Comparison of ENCODE assay signal across 14 mouse cellular contexts in genomic region chr19:23893946-23894345, GRCm38 (mm10).
A peak's percentile ranks its signal among the peaks of the same experiment; 100 is the strongest.
DNase-seq lines count a peak whose midpoint lies in the region; ATAC-seq and TF ChIP-seq lines count a peak whose summit lies in the region.
"Had no signal": no experiment of that assay in that cellular context is flagged by ENCODE, and none has a peak within 500 bp of the region (broad histone marks: within the 10 kb centered on the region; RNA-seq: fewer than 3 reads in every experiment).

No protein-coding gene starts in this region.

- no peak for ATAC-seq in hindbrain, embryonic 11.5 days (ENCODE audit: low FRiP score)
- no peak for ATAC-seq in hindbrain, embryonic 13.5 days (ENCODE audit: low FRiP score)
- no peak for ATAC-seq in midbrain, embryonic 11.5 days (ENCODE audit: low FRiP score)
- ATAC-seq in midbrain, postnatal 0 days (ENCODE audit: low FRiP score), result no peak
- no peak for ATAC-seq in stomach, postnatal 0 days (ENCODE audit: low FRiP score, low TSS enrichment)
- ATAC-seq in heart, embryonic 12.5 days (ENCODE audit: insufficient number of reproducible peaks, low FRiP score), result no peak
- ATAC-seq: Patski had no signal

- H3K27ac ChIP-seq in hindbrain, embryonic 11.5 days (ENCODE audit: low read depth, low read length), result no peak overlapping the region
- H3K27ac ChIP-seq in hindbrain, embryonic 13.5 days, result no peak overlapping the region
- H3K27ac ChIP-seq in midbrain, embryonic 11.5 days (ENCODE audit: low read depth, low read length), result no peak overlapping the region
- H3K27ac ChIP-seq in midbrain, postnatal 0 days (ENCODE audit: low read depth, low read length), result no peak overlapping the region
- H3K27ac ChIP-seq in stomach, postnatal 0 days (replicated peaks), result no peak overlapping the region
- H3K27ac ChIP-seq in heart, embryonic 12.5 days (ENCODE audit: poor library complexity, severe bottlenecking), result no peak overlapping the region
- H3K27ac ChIP-seq: forebrain, embryonic 12.5 days; hindbrain, embryonic 15.5 days; limb, embryonic 15.5 days had no signal

- no peak overlapping the region for H3K9ac ChIP-seq in hindbrain, embryonic 11.5 days (ENCODE audit: low read depth, low read length)
- H3K9ac ChIP-seq in hindbrain, embryonic 13.5 days, result no peak overlapping the region
- H3K9ac ChIP-seq in midbrain, embryonic 11.5 days (ENCODE audit: low read length), result no peak overlapping the region
- H3K9ac ChIP-seq in midbrain, postnatal 0 days (replicated peaks; ENCODE audit: low read length, poor library complexity, severe bottlenecking), result no peak overlapping the region
- H3K9ac ChIP-seq in stomach, postnatal 0 days (ENCODE audit: low read length), result no peak overlapping the region
- H3K9ac ChIP-seq in heart, embryonic 12.5 days, result no peak overlapping the region
- H3K9ac ChIP-seq: hindbrain, embryonic 15.5 days; limb, embryonic 15.5 days had no signal

- TF ChIP-seq EP300 in stomach, postnatal 0 days (optimal IDR thresholded peaks at IDR 0.05), result no peak

- no peaks in the 10 kb centered on the region for H3K36me3 ChIP-seq in hindbrain, embryonic 11.5 days (ENCODE audit: control insufficient read depth, insufficient read depth, low read length)
- peaks cover 6% of the 10 kb centered on the region for H3K36me3 ChIP-seq in hindbrain, embryonic 13.5 days
- no peaks in the 10 kb centered on the region for H3K36me3 ChIP-seq in midbrain, embryonic 11.5 days (ENCODE audit: control insufficient read depth, insufficient read depth, low read length)
- H3K36me3 ChIP-seq in midbrain, postnatal 0 days (ENCODE audit: insufficient read depth, low read length), result peaks cover 6% of the 10 kb centered on the region
- no peaks in the 10 kb centered on the region for H3K36me3 ChIP-seq in stomach, postnatal 0 days (ENCODE audit: control insufficient read depth, insufficient read depth, low read length)
- no peaks in the 10 kb centered on the region for H3K36me3 ChIP-seq in heart, embryonic 12.5 days
- H3K36me3 ChIP-seq: forebrain, embryonic 12.5 days; limb, embryonic 15.5 days had no signal

- no peak overlapping the region for H3K4me3 ChIP-seq in hindbrain, embryonic 11.5 days (ENCODE audit: low read depth, low read length)
- no peak overlapping the region for H3K4me3 ChIP-seq in hindbrain, embryonic 13.5 days
- no peak overlapping the region for H3K4me3 ChIP-seq in midbrain, embryonic 11.5 days (ENCODE audit: low read depth, low read length)
- H3K4me3 ChIP-seq in midbrain, postnatal 0 days (ENCODE audit: low read depth, low read length), result no peak overlapping the region
- no peak overlapping the region for H3K4me3 ChIP-seq in stomach, postnatal 0 days (ENCODE audit: low read depth, low read length)
- no peak overlapping the region for H3K4me3 ChIP-seq in heart, embryonic 12.5 days

- H3K9me3 ChIP-seq in hindbrain, embryonic 11.5 days (ENCODE audit: control insufficient read depth, low read length), result no peaks in the 10 kb centered on the region
- no peaks in the 10 kb centered on the region for H3K9me3 ChIP-seq in hindbrain, embryonic 13.5 days
- H3K9me3 ChIP-seq in midbrain, embryonic 11.5 days (ENCODE audit: control insufficient read depth, low read length), result no peaks in the 10 kb centered on the region
- H3K9me3 ChIP-seq in midbrain, postnatal 0 days (ENCODE audit: low read length), result no peaks in the 10 kb centered on the region
- no peaks in the 10 kb centered on the region for H3K9me3 ChIP-seq in stomach, postnatal 0 days (ENCODE audit: control insufficient read depth, low read length)
- H3K9me3 ChIP-seq in heart, embryonic 12.5 days (replicated peaks), result no peaks in the 10 kb centered on the region
- H3K9me3 ChIP-seq: forebrain, embryonic 12.5 days; hindbrain, embryonic 15.5 days; limb, embryonic 15.5 days had no signal

- H3K4me2 ChIP-seq in hindbrain, embryonic 11.5 days (replicated peaks; ENCODE audit: low read depth, low read length), result no peak overlapping the region
- H3K4me2 ChIP-seq in hindbrain, embryonic 13.5 days, result no peak overlapping the region
- no peak overlapping the region for H3K4me2 ChIP-seq in midbrain, embryonic 11.5 days
- no peak overlapping the region for H3K4me2 ChIP-seq in midbrain, postnatal 0 days (ENCODE audit: low read depth, low read length, poor library complexity, severe bottlenecking)
- no peak overlapping the region for H3K4me2 ChIP-seq in stomach, postnatal 0 days (replicated peaks; ENCODE audit: low read depth)
- H3K4me2 ChIP-seq in heart, embryonic 12.5 days, result no peak overlapping the region

- no peak; the same call in 1 of the 2 replicates for TF ChIP-seq CTCF in midbrain, postnatal 0 days (IDR thresholded peaks at IDR 0.05)
- TF ChIP-seq CTCF in stomach, postnatal 0 days (IDR thresholded peaks at IDR 0.05; ENCODE audit: low read depth), result peak; percentile 18; the same call in 1 of the 2 replicates

- peaks cover 6% of the 10 kb centered on the region; the same call in 1 of the 2 replicates for H3K4me1 ChIP-seq in hindbrain, embryonic 11.5 days (replicated peaks; ENCODE audit: control insufficient read depth, insufficient read depth, low read length)
- H3K4me1 ChIP-seq in hindbrain, embryonic 13.5 days (replicated peaks), result peaks cover 23% of the 10 kb centered on the region
- H3K4me1 ChIP-seq in midbrain, embryonic 11.5 days (ENCODE audit: control insufficient read depth, insufficient read depth, low read length), result peaks cover 6% of the 10 kb centered on the region; the same call in 1 of the 2 replicates
- H3K4me1 ChIP-seq in midbrain, postnatal 0 days (ENCODE audit: insufficient read depth, low read length), result 0 out of 2 replicates have a peak, but pooled peaks cover 4% of the 10 kb centered on the region
- H3K4me1 ChIP-seq in stomach, postnatal 0 days (replicated peaks; ENCODE audit: control insufficient read depth, insufficient read depth), result no peaks in the 10 kb centered on the region
- 0 out of 2 replicates have a peak, but pooled peaks cover 5% of the 10 kb centered on the region for H3K4me1 ChIP-seq in heart, embryonic 12.5 days (replicated peaks)

- peak; percentile 15 for DNase-seq in hindbrain, embryonic 11.5 days (ENCODE audit: low spot score)
- DNase-seq in midbrain, embryonic 11.5 days (ENCODE audit: low spot score, missing footprints), result peak; percentile 84
- DNase-seq in midbrain, postnatal 0 days (ENCODE audit: low spot score), result no peak
- peak; percentile 81 for DNase-seq in ES-CJ7 (ENCODE audit: low read depth, low spot score)
- DNase-seq in stomach, postnatal 0 days (ENCODE audit: low spot score), result no peak
- DNase-seq: cerebellum, adult 11 months; kidney, adult 18-20 months; spleen, adult 18-20 months had no signal

- H3K27me3 ChIP-seq in hindbrain, embryonic 11.5 days (ENCODE audit: control insufficient read depth, insufficient read depth, low read length), result peaks cover 29% of the 10 kb centered on the region
- peaks cover 38% of the 10 kb centered on the region for H3K27me3 ChIP-seq in hindbrain, embryonic 13.5 days
- peaks cover 40% of the 10 kb centered on the region for H3K27me3 ChIP-seq in midbrain, embryonic 11.5 days (ENCODE audit: control insufficient read depth, insufficient read depth, low read length)
- H3K27me3 ChIP-seq in midbrain, postnatal 0 days (ENCODE audit: insufficient read depth, low read length), result 0 out of 2 replicates have a peak, but pooled peaks cover 5% of the 10 kb centered on the region
- 0 out of 2 replicates have a peak, but pooled peaks cover 3% of the 10 kb centered on the region for H3K27me3 ChIP-seq in stomach, postnatal 0 days (ENCODE audit: control insufficient read depth, insufficient read depth, low read length)
- H3K27me3 ChIP-seq in heart, embryonic 12.5 days (replicated peaks), result peaks cover 64% of the 10 kb centered on the region

- 67% methylated on average over 9 of the region's 9 CpGs for WGBS in hindbrain, embryonic 11.5 days
- 68% methylated on average over 9 of the region's 9 CpGs for WGBS in hindbrain, embryonic 13.5 days
- 69% methylated on average over 9 of the region's 9 CpGs for WGBS in midbrain, embryonic 11.5 days
- 74% methylated on average over 9 of the region's 9 CpGs for WGBS in midbrain, postnatal 0 days
- WGBS in stomach, postnatal 0 days, result 57% methylated on average over 9 of the region's 9 CpGs
- WGBS in heart, embryonic 12.5 days, result 57% methylated on average over 9 of the region's 9 CpGs

Comparison
In these comparisons a context has a peak if more than half of its experiments do, and no peak if none do; other contexts are left out.
1. DNase-seq: peak in hindbrain, embryonic 11.5 days (single experiment), midbrain, embryonic 11.5 days (single experiment) and ES-CJ7 (single experiment); none in midbrain, postnatal 0 days (single experiment) and stomach, postnatal 0 days (single experiment).